Mouse (Mus musculus): ENCODE measurements at regions not wholly inside any gene's neighbourhood (a gene's known extent, or its start where the extent isn't known, plus 50 kb on each side); places are given as distances from the start of the nearest gene placed in this dataset.

DNA sequence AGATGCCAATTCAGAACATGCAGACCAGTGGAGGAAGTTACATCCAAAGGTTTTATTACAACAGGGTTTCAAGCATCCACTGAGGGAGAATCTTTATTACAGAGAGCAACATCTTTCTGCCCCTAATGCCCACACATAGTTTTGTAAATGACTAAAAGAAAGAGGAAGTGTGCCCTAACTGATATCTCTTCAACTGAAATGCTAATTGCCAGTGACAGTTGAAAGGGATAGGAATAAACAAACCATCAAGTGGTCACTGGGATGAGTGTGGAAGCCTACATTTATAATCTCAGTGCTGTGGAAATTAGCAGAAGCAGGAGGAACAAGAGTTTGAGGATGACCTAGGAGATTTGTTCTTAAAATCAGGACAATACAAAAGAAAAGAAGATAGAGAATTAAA lies 1142.5 kb downstream of the Poteg start:
- TF ChIP-seq CTCF (IDR thresholded peaks at IDR 0.05; ENCODE audit: low read depth) (no peak), EP300 (IDR thresholded peaks at IDR 0.05; ENCODE audit: low read depth) (no peak)

Data from heart, postnatal 0 days (tissue).